Mouse (Mus musculus): ENCODE measurements around the gene Vstm4.

- TF ChIP-seq CTCF (IDR thresholded peaks at IDR 0.05; ENCODE audit: borderline replicate concordance, insufficient read depth, low read depth, low read length) = no peak
- TF ChIP-seq POLR2A (IDR thresholded peaks at IDR 0.05; ENCODE audit: borderline replicate concordance, insufficient read depth, low read length) = no peak
These were observed 3.4 kb downstream of the Vstm4 start for GRCm38 (mm10) chr14:32859831-32860569.

Data from cerebellum, adult 2 months (tissue).